Mouse (Mus musculus) lung, embryonic 16.5 days (tissue): ENCODE results near the gene Zfp78. TPM values are rescaled to one million over a fixed set of nuclear protein-coding genes. Genes with fewer than 3 reads are reported as not detected.

ENCODE experiments used
- ATAC-seq: fragments of 200-750 bp; cut with Nextera tagmentation; 2 replicates; pipeline ENCODE4 v1.8.0; 2017; ENCODE audit warnings: low read depth, mild to moderate bottlenecking, moderate library complexity
- H3K27ac ChIP-seq: fragments of 300-500 bp; sonication (generic); 2 replicates; pipeline ENCODE4 v1.5.1; 2014; ENCODE audit warnings: mild to moderate bottlenecking, control low read depth, low read length
- H3K27me3 ChIP-seq: fragments of 300-500 bp; sonication (generic); 2 replicates; pipeline ENCODE4 v1.6.1; 2014; ENCODE audit warnings: low read depth, low read length, mixed read lengths; ENCODE audit not compliant: control insufficient read depth, insufficient read depth
- H3K36me3 ChIP-seq: fragments of 300-500 bp; sonication (generic); 2 replicates; pipeline ENCODE4 v1.6.1; 2014; ENCODE audit warnings: low read length; ENCODE audit not compliant: control insufficient read depth, insufficient read depth
- H3K4me1 ChIP-seq: fragments of 300-500 bp; sonication (generic); replicated peaks from 2 replicates; pipeline ENCODE4 v1.6.1; 2014; ENCODE audit warnings: low read length, mixed read lengths; ENCODE audit not compliant: control insufficient read depth, insufficient read depth
- H3K4me2 ChIP-seq: fragments of 300-500 bp; sonication (generic); 2 replicates; pipeline ENCODE4 v1.6.1; 2014; ENCODE audit warnings: low read depth, low read length, control low read depth
- H3K4me3 ChIP-seq: fragments of 300-500 bp; sonication (generic); 2 replicates; pipeline ENCODE4 v1.5.1; 2014; ENCODE audit warnings: mild to moderate bottlenecking, low read length, control low read depth
- H3K9ac ChIP-seq: fragments of 300-500 bp; sonication (generic); 2 replicates; pipeline ENCODE4 v1.6.1; 2014; ENCODE audit warnings: low read length, control low read depth
- H3K9me3 ChIP-seq: fragments of 300-500 bp; sonication (generic); 2 replicates; pipeline ENCODE4 v1.6.1; 2016; ENCODE audit warnings: low read length; ENCODE audit not compliant: control insufficient read depth
- WGBS: fragments of 180-500 bp; shearing (Covaris S2); extraction: QIAGEN DNeasy Blood & Tissue Kit; methylation state at CpG from one replicate; pipeline ENCODE4 v1.1.7; 2014; 5-methylcytosine and 5-hydroxymethylcytosine counted together
- polyA plus RNA-seq: library from polyadenylated mRNA; unstranded; fragments of >200 nt; fragmentation: Nextera tagmentation; extraction: Ambion mirVana; gene quantifications from 2 replicates; pipeline ENCODE4 v1.2.1, GENCODE M21; 2015

Gene Zfp78
- polyA plus RNA-seq, 1 experiment from 2014 or later, result 3.1 TPM

DNA sequence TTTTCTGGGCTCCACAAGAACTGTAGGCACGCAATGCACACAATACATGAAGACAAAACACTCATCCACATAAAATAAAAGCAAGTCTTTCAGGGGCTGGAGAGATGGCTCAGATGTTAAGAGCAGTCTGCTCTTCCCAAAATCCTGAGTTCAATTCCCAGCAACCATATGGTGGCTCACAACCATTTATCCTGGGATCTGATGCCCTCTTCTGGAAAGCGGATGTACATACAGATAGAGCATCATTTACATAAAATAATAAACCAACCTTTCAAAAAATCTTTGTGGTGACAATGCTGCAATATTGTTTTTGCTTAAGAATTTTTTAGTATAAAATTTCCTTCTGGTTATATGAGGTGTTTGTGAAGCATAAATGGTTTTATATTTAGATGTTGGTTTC lies 18.4 kb downstream of the Zfp78 start:
- Histone ChIP-seq H3K36me3 (no peaks in the 10 kb centered on the region), H3K9me3 (no peaks in the 10 kb centered on the region), H3K4me2 (no peak overlapping the region), H3K27me3 (no peaks in the 10 kb centered on the region), H3K27ac (no peak overlapping the region), H3K4me3 (no peak overlapping the region), H3K9ac (no peak overlapping the region), H3K4me1 (peaks cover 10% of the 10 kb centered on the region)
- WGBS, result 73% methylated on average over 2 of the region's 2 CpGs
- ATAC-seq, result no peak

- H3K36me3 ChIP-seq, result no peaks in the 10 kb centered on the region
- H3K4me1 ChIP-seq, result peaks cover 10% of the 10 kb centered on the region
- no peaks in the 10 kb centered on the region for H3K9me3 ChIP-seq
- H3K9ac ChIP-seq, result peak within 1 kb of the TSS; percentile 82
- peak within 1 kb of the TSS; percentile 84 for H3K4me2 ChIP-seq
- H3K27ac ChIP-seq, result no peak within 1 kb of the TSS
- H3K4me3 ChIP-seq, result peak within 1 kb of the TSS; percentile 76
- under 1% methylated on average over 28 of the region's 28 CpGs for WGBS
- peak; percentile 98 for ATAC-seq
- no peaks in the 10 kb centered on the region for H3K27me3 ChIP-seq
Measured at GRCm38 (mm10) chr7:6383044-6383455, 20.0 kb downstream of the Zfp78 start, which contains the start of gene Zfp28. Gene Zfp28 (plus strand): TSS chr7:6383295.

- Histone ChIP-seq H3K36me3 (no peaks in the 10 kb centered on the region), H3K4me2 (peak overlapping the region; percentile 84), H3K27me3 (no peaks in the 10 kb centered on the region), H3K4me1 (peaks cover 10% of the 10 kb centered on the region), H3K27ac (no peak overlapping the region), H3K9ac (peak overlapping the region; percentile 82), H3K9me3 (no peaks in the 10 kb centered on the region), H3K4me3 (peak overlapping the region; percentile 76)
- 52% methylated on average over 8 of the region's 8 CpGs for WGBS
- no peak for ATAC-seq
Measured at GRCm38 (mm10) chr7:6384011-6384410, 20.9 kb downstream of the Zfp78 start.

DNA sequence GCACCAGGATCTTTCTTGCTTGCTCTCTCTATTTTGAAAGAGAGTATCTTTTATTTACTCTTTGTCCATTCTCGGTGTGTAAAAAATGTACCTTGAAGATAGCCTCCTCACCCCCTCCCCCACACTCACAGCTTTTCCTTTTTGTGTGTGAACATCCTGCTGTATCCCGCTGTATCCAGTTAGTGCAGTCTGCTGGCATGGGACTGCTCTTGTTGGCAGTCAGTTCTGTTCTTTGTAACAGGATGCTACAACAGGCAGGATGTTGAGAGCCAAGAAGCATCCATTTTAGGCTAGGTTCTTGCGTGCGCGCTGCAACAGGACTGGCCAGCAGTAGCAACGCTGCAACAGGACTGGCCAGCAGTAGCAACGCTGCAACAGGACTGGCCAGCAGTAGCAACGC lies 23.9 kb downstream of the Zfp78 start:
- Histone ChIP-seq H3K4me2 (no peak overlapping the region), H3K27me3 (no peaks in the 10 kb centered on the region), H3K4me3 (no peak overlapping the region), H3K4me1 (peaks cover 10% of the 10 kb centered on the region), H3K27ac (no peak overlapping the region; the same call in 1 of the 2 replicates), H3K36me3 (peaks cover 4% of the 10 kb centered on the region; the same call in 1 of the 2 replicates), H3K9ac (no peak overlapping the region), H3K9me3 (no peaks in the 10 kb centered on the region)
- 79% methylated on average over 8 of the region's 8 CpGs for WGBS
- ATAC-seq, result no peak

- no peak for ATAC-seq
- peaks cover 16% of the 10 kb centered on the region for H3K36me3 ChIP-seq
- H3K4me1 ChIP-seq, result peaks cover 3% of the 10 kb centered on the region
- no peaks in the 10 kb centered on the region for H3K27me3 ChIP-seq
- no peak overlapping the region for H3K27ac ChIP-seq
- no peak overlapping the region for H3K9ac ChIP-seq
- no peak overlapping the region for H3K4me3 ChIP-seq
- WGBS, result 85% methylated on average over 5 of the region's 5 CpGs
- H3K9me3 ChIP-seq, result no peaks in the 10 kb centered on the region
- H3K4me2 ChIP-seq, result no peak overlapping the region
Measured at GRCm38 (mm10) chr7:6388971-6389370, 25.9 kb downstream of the Zfp78 start.

DNA sequence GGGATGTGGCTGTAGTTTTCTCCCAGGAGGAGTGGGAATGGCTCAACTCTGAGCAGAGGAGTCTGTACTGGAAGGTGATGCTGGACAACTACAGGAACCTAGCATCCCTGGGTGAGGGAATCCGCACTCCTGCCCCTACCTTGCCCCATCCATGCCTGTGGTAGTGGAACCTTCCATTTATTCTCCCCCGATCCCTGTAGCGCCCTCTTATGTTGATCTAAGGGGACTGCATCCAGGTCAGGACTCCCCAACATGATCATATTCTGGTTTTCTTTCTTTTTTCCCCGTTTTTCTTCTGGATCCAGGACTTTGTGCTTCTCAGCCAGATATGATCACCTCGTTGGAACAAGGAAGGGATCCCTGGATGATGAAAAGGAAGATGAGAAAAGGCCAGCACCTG lies 26.4 kb downstream of the Zfp78 start:
- 69% methylated on average over 5 of the region's 5 CpGs for WGBS
- Histone ChIP-seq H3K9ac (no peak overlapping the region), H3K27ac (no peak overlapping the region), H3K4me2 (no peak overlapping the region), H3K27me3 (no peaks in the 10 kb centered on the region), H3K36me3 (peaks cover 19% of the 10 kb centered on the region), H3K4me3 (no peak overlapping the region), H3K9me3 (no peaks in the 10 kb centered on the region), H3K4me1 (no peaks in the 10 kb centered on the region)
- ATAC-seq, result no peak

DNA sequence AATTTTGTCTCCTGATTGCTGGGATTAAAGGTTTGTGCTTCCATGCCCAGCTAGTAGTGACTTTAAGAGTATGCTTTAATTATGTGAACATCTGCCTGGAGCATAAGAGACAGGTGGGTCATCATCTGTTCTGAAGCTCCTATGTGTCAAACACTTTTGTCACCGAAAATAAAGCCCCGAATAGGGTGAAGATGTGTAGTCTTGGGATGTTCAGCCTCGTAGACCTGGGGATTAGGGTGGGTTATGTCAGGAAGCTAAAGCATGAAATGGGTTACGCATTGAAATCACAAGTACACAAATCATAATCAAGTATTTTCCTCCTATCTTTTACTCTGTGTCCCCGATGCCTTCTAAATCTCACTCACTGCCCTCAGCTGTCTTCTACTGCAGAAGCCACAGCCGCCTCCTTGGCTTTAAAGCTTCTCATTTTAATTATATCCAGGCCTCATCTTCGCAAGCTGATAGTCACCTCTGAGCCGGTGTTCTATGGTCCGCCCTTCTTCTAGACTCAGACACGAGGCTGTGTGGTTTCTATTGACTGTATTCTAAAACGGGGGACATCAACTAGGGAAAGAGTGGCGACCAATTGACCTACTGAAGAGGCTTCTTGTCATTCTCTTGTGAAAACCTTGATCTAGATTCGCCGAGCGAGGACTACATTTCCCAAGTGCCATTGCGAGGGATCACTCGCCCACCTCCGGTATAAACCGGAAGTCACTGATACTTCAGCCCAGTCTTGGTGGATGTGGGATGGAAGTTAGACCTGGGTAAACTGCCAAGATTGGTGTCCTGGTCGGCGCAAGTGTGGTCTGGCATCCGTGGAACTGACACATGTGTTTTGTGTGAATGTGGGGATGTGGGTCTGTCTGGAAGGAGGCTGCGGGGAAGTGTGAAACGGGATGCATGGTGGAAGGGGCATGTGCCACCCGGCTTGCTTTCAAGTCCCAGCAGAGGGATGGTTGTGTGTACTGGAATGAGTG lies 35.2 kb downstream of the Zfp78 start, which contains the start of gene Smim17:
TSS of gene Smim17 (plus strand) at position 720 of the 980 bp plus-strand sequence.
- peak; percentile 88 for ATAC-seq
- H3K27ac ChIP-seq, result no peak within 1 kb of the TSS
- peak within 1 kb of the TSS; percentile 56 for H3K4me3 ChIP-seq
- H3K9ac ChIP-seq, result peak within 1 kb of the TSS; percentile 71
- H3K9me3 ChIP-seq, result no peaks in the 10 kb centered on the region
- H3K36me3 ChIP-seq, result peaks cover 9% of the 10 kb centered on the region; the same call in 1 of the 2 replicates
- peak within 1 kb of the TSS; percentile 75 for H3K4me2 ChIP-seq
- 25% methylated on average over 25 of the region's 25 CpGs for WGBS
- peaks cover 5% of the 10 kb centered on the region; the same call in 1 of the 2 replicates for H3K4me1 ChIP-seq
- H3K27me3 ChIP-seq, result no peaks in the 10 kb centered on the region

DNA sequence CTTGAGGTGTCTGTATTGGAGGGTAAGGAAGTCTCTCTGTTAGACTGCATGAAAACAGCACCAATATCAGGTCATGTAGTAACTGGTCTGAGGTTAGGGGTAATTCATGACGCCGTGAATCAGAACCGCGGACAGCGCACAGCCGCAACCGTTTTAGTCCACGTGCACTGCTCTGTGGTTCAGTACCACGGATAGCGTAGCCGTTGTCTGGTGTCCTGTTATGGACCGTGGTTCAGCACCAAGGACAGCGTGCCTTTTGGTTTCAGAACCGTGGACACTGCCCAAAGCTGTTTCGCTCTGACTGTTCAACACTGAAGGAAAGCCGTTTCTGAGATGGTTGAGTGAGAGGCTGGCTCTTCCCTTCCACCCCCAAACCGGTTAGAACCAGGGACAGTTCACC lies 47.0 kb downstream of the Zfp78 start, which contains the start of gene Gm20715:
TSS of gene Gm20715 (plus strand) at position 235 of the 400 bp plus-strand sequence.
- ATAC-seq, result peak; percentile 98
- Histone ChIP-seq H3K27ac (no peak within 1 kb of the TSS), H3K9me3 (no peaks in the 10 kb centered on the region), H3K4me2 (no peak within 1 kb of the TSS), H3K4me1 (no peaks in the 10 kb centered on the region), H3K9ac (no peak within 1 kb of the TSS), H3K27me3 (no peaks in the 10 kb centered on the region), H3K4me3 (no peak within 1 kb of the TSS), H3K36me3 (no peaks in the 10 kb centered on the region)
- WGBS, result 2% methylated on average over 17 of the region's 17 CpGs

DNA sequence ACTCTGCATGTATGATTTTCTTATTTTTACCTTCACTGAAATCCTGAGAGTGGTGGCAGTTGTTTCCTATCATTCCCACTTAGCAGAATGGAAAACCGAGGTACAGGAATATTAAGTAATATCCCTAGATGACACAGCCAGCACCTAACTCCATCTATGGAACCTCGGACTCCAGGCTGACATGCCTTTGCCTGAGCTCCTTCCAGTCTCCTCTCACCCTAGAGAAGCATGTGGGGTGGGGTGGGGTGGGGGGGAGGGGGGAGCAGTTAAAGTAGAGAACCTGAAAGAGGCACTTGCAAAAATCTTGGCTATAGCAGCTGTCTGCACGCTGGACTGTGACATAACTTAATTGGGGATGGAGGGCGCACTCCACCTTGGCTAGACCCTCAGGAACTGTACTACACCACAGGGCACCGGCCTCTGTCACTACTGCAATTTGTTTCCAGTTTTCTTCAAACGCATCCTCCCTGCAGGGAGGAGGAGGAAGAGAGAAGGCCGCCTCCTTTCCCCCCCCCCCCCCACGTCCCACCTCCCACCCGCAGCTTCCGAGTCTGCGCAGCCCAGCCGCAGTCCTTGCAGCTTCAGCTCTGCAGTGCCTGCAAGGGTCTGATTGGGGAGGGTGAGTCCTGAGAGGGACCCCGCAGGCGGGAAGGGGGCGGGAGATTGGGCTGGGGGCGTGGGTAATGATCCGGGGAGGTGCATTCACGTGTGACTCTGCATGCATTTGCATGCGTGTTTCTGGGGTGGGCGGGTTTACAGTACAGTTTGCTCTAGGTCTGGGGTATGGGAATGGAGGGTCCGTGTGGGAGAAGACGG lies 51.8 kb downstream of the Zfp78 start:
- no peak for ATAC-seq
- Histone ChIP-seq H3K4me1 (no peaks in the 10 kb centered on the region), H3K9me3 (no peaks in the 10 kb centered on the region), H3K9ac (no peak overlapping the region), H3K27ac (no peak overlapping the region), H3K27me3 (no peaks in the 10 kb centered on the region), H3K36me3 (no peaks in the 10 kb centered on the region), H3K4me2 (no peak overlapping the region), H3K4me3 (no peak overlapping the region)
- 7% methylated on average over 21 of the region's 22 CpGs for WGBS
